In the genomic region with DNA sequence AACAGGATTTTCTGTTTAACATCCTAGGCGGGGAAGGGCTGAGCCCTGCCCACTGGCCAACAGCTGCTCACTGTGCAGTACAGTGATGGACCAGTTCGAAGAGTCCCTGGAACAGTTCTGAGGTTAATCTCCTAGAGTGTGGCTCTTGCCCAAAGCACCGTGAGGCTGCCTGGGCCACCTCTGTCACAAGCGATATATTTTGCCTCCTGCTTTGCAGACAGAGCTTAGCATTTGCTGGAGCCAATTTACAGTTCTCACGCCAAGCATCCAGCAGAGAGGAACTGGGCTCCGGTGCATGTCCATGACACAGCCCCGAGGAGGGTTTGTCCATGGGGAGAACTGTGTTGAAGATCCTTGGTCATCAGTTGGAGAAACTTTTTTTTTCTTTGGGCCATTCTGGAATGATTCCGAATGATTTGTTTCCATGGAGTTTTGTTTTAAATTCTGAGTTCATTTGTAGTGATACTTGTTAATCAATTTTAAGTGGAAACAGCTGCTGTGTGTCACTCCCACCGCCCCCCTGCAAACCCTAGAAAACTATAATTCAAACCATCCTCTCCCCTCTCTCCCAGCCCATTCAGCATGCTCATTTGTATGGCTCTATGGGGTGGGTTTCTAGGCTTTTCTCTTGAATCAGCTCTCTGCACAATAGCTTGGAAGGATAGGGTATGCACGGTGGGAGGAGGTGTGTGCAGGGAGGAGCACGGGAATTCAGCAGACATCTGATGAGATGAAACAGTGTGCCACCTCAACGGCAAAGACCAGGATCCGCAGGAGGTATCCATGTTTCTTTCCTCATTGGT, we compare ENCODE assay signal across 10 mouse cellular contexts.
DNase-seq lines count a peak whose midpoint lies in the region; ATAC-seq and TF ChIP-seq lines count a peak whose summit lies in the region.
"Had no signal": no experiment of that assay in that cellular context is flagged by ENCODE, and none has a peak within 500 bp of the region (broad histone marks: within the 10 kb centered on the region; RNA-seq: fewer than 3 reads in every experiment).

No protein-coding gene starts in this region.

- no peak overlapping the region for H3K4me3 ChIP-seq in lung, embryonic 14.5 days (ENCODE audit: low read depth, low read length)
- H3K4me3 ChIP-seq in embryonic facial prominence, embryonic 15.5 days (replicated peaks): no peak overlapping the region
- H3K4me3 ChIP-seq in hindbrain, embryonic 15.5 days: no peak overlapping the region
- no peak overlapping the region for H3K4me3 ChIP-seq in neural tube, embryonic 13.5 days
- H3K4me3 ChIP-seq: erythroblast, embryonic 14.5 days; myocyte had no signal

- H3K27me3 ChIP-seq in lung, embryonic 14.5 days (ENCODE audit: insufficient read depth, low read length): no peaks in the 10 kb centered on the region
- H3K27me3 ChIP-seq in embryonic facial prominence, embryonic 15.5 days: no peaks in the 10 kb centered on the region
- no peaks in the 10 kb centered on the region for H3K27me3 ChIP-seq in hindbrain, embryonic 15.5 days
- H3K27me3 ChIP-seq in neural tube, embryonic 13.5 days: no peaks in the 10 kb centered on the region

- peak; percentile 74 for ATAC-seq in lung, embryonic 14.5 days (ENCODE audit: insufficient read depth)
- peak; percentile 83 for ATAC-seq in embryonic facial prominence, embryonic 15.5 days (ENCODE audit: insufficient number of reproducible peaks, low FRiP score, low TSS enrichment, low read depth)
- ATAC-seq in hindbrain, embryonic 15.5 days (ENCODE audit: low FRiP score, low read depth): peak; percentile 43
- ATAC-seq in neural tube, embryonic 13.5 days (ENCODE audit: low read depth): peak; percentile 72

- H3K9ac ChIP-seq in lung, embryonic 14.5 days: no peak overlapping the region
- H3K9ac ChIP-seq in embryonic facial prominence, embryonic 15.5 days: no peak overlapping the region
- no peak overlapping the region for H3K9ac ChIP-seq in hindbrain, embryonic 15.5 days
- no peak overlapping the region for H3K9ac ChIP-seq in neural tube, embryonic 13.5 days
- H3K9ac ChIP-seq: liver, embryonic 14.5 days had no signal

- no peak overlapping the region for H3K4me2 ChIP-seq in lung, embryonic 14.5 days
- no peak overlapping the region for H3K4me2 ChIP-seq in embryonic facial prominence, embryonic 15.5 days (replicated peaks)
- H3K4me2 ChIP-seq in hindbrain, embryonic 15.5 days: no peak overlapping the region
- no peak overlapping the region for H3K4me2 ChIP-seq in neural tube, embryonic 13.5 days

- 49% methylated on average over 13 of the region's 13 CpGs for WGBS in lung, embryonic 14.5 days
- WGBS in embryonic facial prominence, embryonic 15.5 days: 30% methylated on average over 13 of the region's 13 CpGs
- WGBS in hindbrain, embryonic 15.5 days: 48% methylated on average over 13 of the region's 13 CpGs
- WGBS in neural tube, embryonic 13.5 days: 55% methylated on average over 13 of the region's 13 CpGs

- H3K36me3 ChIP-seq in lung, embryonic 14.5 days (ENCODE audit: insufficient read depth): no peaks in the 10 kb centered on the region
- H3K36me3 ChIP-seq in embryonic facial prominence, embryonic 15.5 days: no peaks in the 10 kb centered on the region
- no peaks in the 10 kb centered on the region for H3K36me3 ChIP-seq in hindbrain, embryonic 15.5 days
- no peaks in the 10 kb centered on the region for H3K36me3 ChIP-seq in neural tube, embryonic 13.5 days

- H3K4me1 ChIP-seq in lung, embryonic 14.5 days (ENCODE audit: insufficient read depth): no peaks in the 10 kb centered on the region
- H3K4me1 ChIP-seq in embryonic facial prominence, embryonic 15.5 days: peaks cover 31% of the 10 kb centered on the region
- peaks cover 18% of the 10 kb centered on the region for H3K4me1 ChIP-seq in hindbrain, embryonic 15.5 days (replicated peaks)
- peaks cover 15% of the 10 kb centered on the region for H3K4me1 ChIP-seq in neural tube, embryonic 13.5 days (replicated peaks)

- peak overlapping the region; percentile 32 for H3K27ac ChIP-seq in lung, embryonic 14.5 days (ENCODE audit: low read depth)
- peak overlapping the region; percentile 82 for H3K27ac ChIP-seq in embryonic facial prominence, embryonic 15.5 days (replicated peaks)
- H3K27ac ChIP-seq in hindbrain, embryonic 15.5 days (replicated peaks): no peak overlapping the region
- peak overlapping the region; percentile 23; the same call in 1 of the 2 replicates for H3K27ac ChIP-seq in neural tube, embryonic 13.5 days (replicated peaks)
- H3K27ac ChIP-seq: liver, embryonic 14.5 days had no signal

- H3K9me3 ChIP-seq in lung, embryonic 14.5 days (ENCODE audit: low read depth, low read length): no peaks in the 10 kb centered on the region
- H3K9me3 ChIP-seq in embryonic facial prominence, embryonic 15.5 days (replicated peaks): no peaks in the 10 kb centered on the region
- H3K9me3 ChIP-seq in hindbrain, embryonic 15.5 days: no peaks in the 10 kb centered on the region
- no peaks in the 10 kb centered on the region for H3K9me3 ChIP-seq in neural tube, embryonic 13.5 days

- TF ChIP-seq CTCF in lung, embryonic 14.5 days (IDR thresholded peaks at IDR 0.05; ENCODE audit: low read depth): no peak

- peak; percentile 61 for DNase-seq in lung, embryonic 14.5 days
- no peak for DNase-seq in lung, postnatal 25 days (ENCODE audit: low spot score)
- no peak for DNase-seq in urinary bladder, postnatal 4 days (ENCODE audit: low spot score in 2 of 2)
- no peak for DNase-seq in cerebellum, adult 9-10 months
